Mouse (Mus musculus): ENCODE results near the gene Zmym3. TPM values are rescaled to one million over a fixed set of nuclear protein-coding genes. Genes with fewer than 3 reads are reported as not detected.
"Not testable (repeated sequence)": the region's sequence is repeated elsewhere in the genome, so short reads cannot be mapped to it uniquely, and the experiment has no call there.

Zmym3 gene
- total RNA-seq, 2 experiments from 2014 or later = 18.5 to 19.0 TPM

DNA sequence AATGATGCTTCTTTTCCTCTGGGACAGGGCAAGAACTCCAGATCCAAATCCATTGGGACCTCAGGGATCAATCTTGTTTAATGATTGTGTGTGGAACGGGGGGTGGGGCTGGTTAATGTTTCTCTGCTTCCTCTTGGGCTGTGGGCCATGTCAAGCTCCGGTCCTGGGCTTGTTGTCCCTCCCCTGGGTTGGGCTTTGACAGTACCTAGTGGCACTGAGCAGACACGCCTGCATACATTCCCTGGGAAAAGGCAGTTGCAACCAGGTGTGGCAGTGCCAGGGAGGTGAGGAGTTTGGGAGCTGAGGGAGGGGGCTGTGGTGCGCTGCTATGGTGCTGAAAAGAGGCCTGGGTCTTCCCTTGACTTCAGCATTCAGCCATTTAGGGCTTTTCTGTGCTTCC lies 43.6 kb downstream of the Zmym3 start:
- intact Hi-C loops (cut with DNase I) = no loop called here
- no peak for DNase-seq

DNA sequence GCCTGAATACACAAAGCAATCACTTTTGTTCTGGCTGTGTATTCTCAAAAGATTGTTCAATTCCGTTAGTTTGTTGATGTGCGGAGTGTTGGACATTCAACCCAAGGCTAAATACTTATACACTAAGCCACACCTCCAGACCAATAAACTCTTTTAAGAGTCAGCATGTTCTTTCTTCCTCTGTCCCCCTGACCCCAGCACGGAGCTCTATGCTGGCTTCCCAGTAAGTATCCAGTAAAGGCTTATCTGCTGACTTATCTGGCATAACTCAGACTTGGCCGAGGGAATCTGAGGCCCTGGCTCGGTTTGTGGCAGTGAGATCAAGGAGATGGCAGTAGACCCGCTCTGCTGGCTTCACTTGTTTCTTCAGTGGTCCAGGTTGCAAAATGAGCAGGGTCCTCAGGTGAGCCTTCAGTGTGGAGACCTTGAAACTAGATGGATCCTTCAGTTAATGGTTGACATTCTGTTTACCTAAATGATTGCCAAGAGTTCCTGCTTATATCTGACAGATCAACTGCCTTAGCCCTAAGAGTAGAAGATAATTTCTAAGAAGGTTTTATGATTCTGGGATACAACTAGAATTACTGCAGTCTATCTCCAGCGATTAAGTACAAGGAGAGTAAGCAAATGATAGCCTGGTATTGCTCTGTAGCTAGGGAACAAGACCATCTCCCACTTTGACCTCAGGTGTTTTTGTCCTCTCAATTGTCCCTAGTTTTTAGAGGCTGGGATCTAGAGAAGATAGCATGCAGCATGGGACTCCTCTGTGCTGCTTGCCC lies 44.3 kb downstream of the Zmym3 start, which contains the start of gene Gjb1:
Gene Gjb1, plus strand, starts transcription at position 189 of the 779 bp plus-strand sequence.
- intact Hi-C loops (cut with DNase I) = no loop called here
- no peak for DNase-seq

DNA sequence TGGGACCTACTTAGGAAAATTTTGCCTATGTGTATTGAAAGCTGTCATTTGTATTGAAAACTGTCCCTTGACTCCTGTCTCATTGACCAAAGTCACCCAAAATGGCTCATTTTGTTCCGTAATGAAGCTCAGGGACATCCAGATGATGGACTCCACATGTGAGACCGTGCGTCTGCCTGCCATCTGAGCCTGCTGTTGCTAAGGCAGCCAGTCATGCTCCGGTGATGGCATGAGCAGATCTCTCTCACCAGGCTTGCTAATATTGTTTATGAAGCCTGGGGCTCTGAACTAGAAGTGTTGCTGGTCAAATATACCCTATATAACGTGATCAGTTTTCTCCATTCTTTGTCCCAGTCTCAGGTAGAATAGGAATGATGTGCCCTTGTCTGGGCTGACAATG lies 47.7 kb downstream of the Zmym3 start:
- intact Hi-C loops (cut with DNase I) = no loop called here

DNA sequence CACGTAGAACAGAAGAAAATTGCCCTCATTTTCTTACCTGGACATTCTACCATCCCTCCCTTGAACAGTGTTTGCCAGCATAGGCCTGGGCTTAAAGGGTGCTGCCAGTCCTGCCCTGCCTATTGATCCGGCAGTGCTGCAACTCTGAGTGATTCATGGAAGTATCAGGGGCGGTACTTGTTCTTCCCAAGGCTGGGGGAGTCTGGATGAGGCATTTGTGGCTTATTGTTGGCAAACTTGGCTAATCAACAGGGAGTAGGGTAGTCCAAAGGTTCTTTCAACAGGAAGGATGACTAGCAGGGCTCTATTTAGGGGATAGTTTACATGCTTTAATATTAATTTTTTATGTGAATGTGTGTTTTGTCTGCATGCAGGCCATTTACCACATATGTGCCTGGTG lies 50.1 kb downstream of the Zmym3 start:
- no peak for DNase-seq
- intact Hi-C loops (cut with DNase I) = no loop called here

More for the DNA sequence above, 47.7 kb downstream of the Zmym3 start:
- no peak for DNase-seq

DNA sequence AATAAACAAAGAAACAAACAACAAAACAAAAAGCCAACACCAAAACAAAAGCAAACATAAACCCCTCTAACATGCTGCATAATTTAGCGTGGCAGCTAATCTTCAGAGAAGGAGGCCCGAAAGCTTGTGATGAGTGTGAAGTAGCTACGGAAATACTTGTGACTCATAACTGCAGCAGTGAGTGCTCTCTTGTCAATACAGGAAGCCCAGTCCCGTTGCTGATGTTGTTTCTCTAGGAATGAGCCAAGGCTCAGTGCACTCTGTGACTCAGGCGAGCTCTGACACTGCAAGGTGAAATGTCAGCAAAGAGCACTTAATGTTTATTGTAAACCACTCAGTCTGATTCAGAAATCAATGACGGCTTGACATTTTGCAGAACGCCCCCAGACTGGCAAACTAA lies 51.6 kb downstream of the Zmym3 start:
- intact Hi-C loops (cut with DNase I) = no loop called here
- no peak for DNase-seq

DNA sequence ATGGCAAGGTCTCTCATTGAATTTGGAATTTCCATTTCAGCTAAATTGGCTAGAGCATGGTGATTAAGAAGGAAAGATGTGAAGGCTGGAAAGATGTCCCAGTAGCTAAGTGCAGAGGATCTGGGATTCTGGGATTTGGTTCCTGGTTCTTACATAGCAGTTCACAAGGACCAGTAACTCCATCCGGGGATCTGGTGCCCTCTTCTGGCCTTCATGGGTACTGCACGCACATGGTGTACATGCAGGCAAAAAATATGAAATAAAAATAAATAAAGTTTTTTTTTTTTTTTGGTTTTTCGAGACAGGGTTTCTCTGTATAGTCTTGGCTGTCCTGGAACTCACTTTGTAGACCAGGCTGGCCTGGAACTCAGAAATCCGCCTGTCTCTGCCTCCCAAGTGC lies 61.7 kb downstream of the Zmym3 start:
- DNase-seq; intact Hi-C loops (cut with DNase I): not testable (repeated sequence)

Other genes starting within 250 kb of the Zmym3 start
- 10 to 100 TPM; 38.9 to 42.1 TPM for gene Snx12, start 198.3 kb downstream of the Zmym3 start, total RNA-seq (2021)
- gene Foxo4, start 166.3 kb downstream of the Zmym3 start, total RNA-seq (2021) = 10 to 100 TPM; 42.3 to 43.2 TPM
- under 1 TPM; 0.32 to 0.38 TPM for gene Gm614, start 156.9 kb downstream of the Zmym3 start, total RNA-seq (2021)
- gene Il2rg, start 152.6 kb downstream of the Zmym3 start, total RNA-seq (2021) = 10 to 100 TPM; 11.5 to 19.4 TPM
- not detected for gene Gm20489, start 151.8 kb downstream of the Zmym3 start, total RNA-seq (2021)
- 10 to 100 TPM; 22.5 to 25.8 TPM for gene Med12, start 146.8 kb downstream of the Zmym3 start, total RNA-seq (2021)
- gene Nlgn3, start 121.7 kb downstream of the Zmym3 start, total RNA-seq (2021) = under 1 TPM; 0.51 to 0.69 TPM
- gene Gjb1, start 44.5 kb downstream of the Zmym3 start, total RNA-seq (2021) = not detected
- 100 to 1,000 TPM in 1 of 2 experiments, 10 to 100 TPM in 1; 80.4 to 108 TPM for gene Nono, start 8.5 kb upstream of the Zmym3 start, total RNA-seq (2021)
- 100 to 1,000 TPM; 204 to 235 TPM for gene Itgb1bp2, start 28.2 kb upstream of the Zmym3 start, total RNA-seq (2021)
- 10 to 100 TPM; 17.5 to 17.6 TPM for gene Taf1, start 111.9 kb upstream of the Zmym3 start, total RNA-seq (2021)
- 10 to 100 TPM; 80.1 to 89.4 TPM for gene Ogt, start 219.2 kb upstream of the Zmym3 start, total RNA-seq (2021)

All from heart, postnatal 14 days (tissue).